Mouse (Mus musculus): Measurements from ENCODE around the gene Spry1.

GRCm38 (mm10) chr3:37643411-37643810 is 3.7 kb downstream of the Spry1 start:
- TF ChIP-seq POLR2A (IDR thresholded peaks at IDR 0.05; ENCODE audit: insufficient read length, low read depth) (no peak), USF1 (IDR thresholded peaks at IDR 0.05; ENCODE audit: low read depth) (no peak), MYOD1 (IDR thresholded peaks at IDR 0.05; ENCODE audit: control insufficient read depth in 1 of 3, insufficient read length in 2 of 3, low read depth in 2 of 3) (no peak), MYOG (IDR thresholded peaks at IDR 0.05; ENCODE audit: control insufficient read depth in 1 of 3, insufficient read depth in 1 of 3, insufficient read length in 2 of 3, low read depth in 2 of 3) (no peak), MAX (IDR thresholded peaks at IDR 0.05; ENCODE audit: low read depth) (no peak)
